Mouse (Mus musculus) hematopoietic multipotent progenitor cell, adult 10-12 weeks (in vitro differentiated cells): ENCODE results near the gene Olfr1389. TPM values are rescaled to one million over a fixed set of nuclear protein-coding genes. Genes with fewer than 3 reads are reported as not detected.

Source experiments
- polyA plus RNA-seq: library from polyadenylated mRNA; stranded (reverse); fragments of >175 nt; gene quantifications from 2 replicates; pipeline ENCODE4 v1.2.3, GENCODE M21; 2012; ENCODE audit warnings: low replicate concordance

Olfr1389 gene
- polyA plus RNA-seq = not detected in 2 replicates

GRCm38 (mm10) chr11:49422767-49423166 lies at the start of gene Olfr1389:
Olfr1389 (plus strand) TSS chr11:49423067.

GRCm38 (mm10) chr11:49436411-49436810 lies 13.5 kb downstream of the Olfr1389 start, which contains the start of gene Olfr1388:
Olfr1388 (plus strand) TSS chr11:49436624.

GRCm38 (mm10) chr11:49455043-49455442 lies 32.2 kb downstream of the Olfr1389 start, which contains the start of gene Olfr1387:
Olfr1387 (plus strand) TSS chr11:49455343.

GRCm38 (mm10) chr11:49464746-49465145 lies 41.9 kb downstream of the Olfr1389 start, which contains the start of gene Olfr1386:
Olfr1386 (plus strand) TSS chr11:49465046.

Other genes starting within 250 kb of the Olfr1389 start
- 0.81 and 2.0 TPM in 2 replicates for gene Btnl9, start 235.9 kb upstream of the Olfr1389 start, polyA plus RNA-seq
- gene Zfp62, start 219.8 kb upstream of the Olfr1389 start, polyA plus RNA-seq = 13.0 and 14.0 TPM in 2 replicates
- gene Mgat1, start 178.9 kb upstream of the Olfr1389 start, polyA plus RNA-seq = 202 and 412 TPM in 2 replicates
- not detected in 2 replicates for gene Olfr1393, start 144.8 kb upstream of the Olfr1389 start, polyA plus RNA-seq
- 0.03 TPM in 1 of 2 replicates, not detected in the other for gene Olfr1392, start 137.8 kb upstream of the Olfr1389 start, polyA plus RNA-seq
- 0.04 TPM in 1 of 2 replicates, not detected in the other for gene Olfr10, start 118.3 kb upstream of the Olfr1389 start, polyA plus RNA-seq
- gene Olfr1391, start 100.3 kb upstream of the Olfr1389 start, polyA plus RNA-seq = not detected in 2 replicates
- gene Olfr1390, start 87.9 kb upstream of the Olfr1389 start, polyA plus RNA-seq = not detected in 2 replicates
- not detected in 2 replicates for gene Olfr1388, start 13.6 kb downstream of the Olfr1389 start, polyA plus RNA-seq
- not detected in 2 replicates for gene Olfr1387, start 32.3 kb downstream of the Olfr1389 start, polyA plus RNA-seq
- not detected in 2 replicates for gene Olfr1386, start 42.0 kb downstream of the Olfr1389 start, polyA plus RNA-seq
- gene Olfr1385, start 66.0 kb downstream of the Olfr1389 start, polyA plus RNA-seq = not detected in 2 replicates
- not detected in 2 replicates for gene Olfr1384, start 83.7 kb downstream of the Olfr1389 start, polyA plus RNA-seq
- not detected in 2 replicates for gene Olfr1383, start 96.6 kb downstream of the Olfr1389 start, polyA plus RNA-seq
- not detected in 2 replicates for gene Olfr1382, start 105.2 kb downstream of the Olfr1389 start, polyA plus RNA-seq
- not detected in 2 replicates for gene Olfr1381, start 120.4 kb downstream of the Olfr1389 start, polyA plus RNA-seq
- gene Olfr1380, start 133.8 kb downstream of the Olfr1389 start, polyA plus RNA-seq = not detected in 2 replicates
- 0.18 and 1.1 TPM in 2 replicates for gene Flt4, start 186.2 kb downstream of the Olfr1389 start, polyA plus RNA-seq
- gene Scgb3a1, start 240.5 kb downstream of the Olfr1389 start, polyA plus RNA-seq = not detected in 2 replicates